Comparison of ENCODE assay signal across 17 mouse cellular contexts in the genomic region with DNA sequence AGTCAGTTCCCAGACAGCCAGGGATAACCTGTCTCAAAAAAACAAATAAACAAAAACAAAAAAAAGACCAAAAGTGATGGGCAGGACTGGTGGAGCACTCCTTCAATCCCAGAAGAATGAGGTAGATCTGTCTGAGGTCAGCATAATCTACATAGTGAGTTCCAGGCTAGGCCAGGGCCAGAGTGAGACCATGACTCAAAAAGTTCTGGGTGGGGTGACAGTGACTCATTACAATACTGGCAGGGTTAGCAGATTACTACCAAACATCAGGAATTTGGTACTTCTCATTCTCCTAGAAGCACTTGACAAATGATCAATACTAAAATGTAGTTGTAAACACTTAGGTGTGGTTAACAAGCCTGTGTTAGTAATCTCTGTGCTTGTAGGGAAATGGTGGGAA.
"Had no signal": no experiment of that assay in that cellular context is flagged by ENCODE, and none has a peak within 500 bp of the region (broad histone marks: within the 10 kb centered on the region; RNA-seq: fewer than 3 reads in every experiment).

No protein-coding gene starts in this region.

- H3K4me1 ChIP-seq: limb, embryonic 10.5 days; liver, embryonic 15.5 days; midbrain, embryonic 10.5 days; neural tube, embryonic 15.5 days; stomach, embryonic 15.5 days had no signal

- H3K4me2 ChIP-seq: liver, embryonic 11.5 days; liver, embryonic 15.5 days; neural tube, embryonic 15.5 days; stomach, embryonic 15.5 days had no signal

- ATAC-seq: lung, postnatal 0 days had no signal

- H3K27me3 ChIP-seq: liver, embryonic 15.5 days; neural tube, embryonic 15.5 days; stomach, embryonic 15.5 days had no signal

- H3K9me3 ChIP-seq: limb, embryonic 10.5 days; liver, embryonic 15.5 days; midbrain, embryonic 10.5 days; neural tube, embryonic 15.5 days; stomach, embryonic 15.5 days had no signal

- DNase-seq: kidney, postnatal 25 days; lung, adult 2 months; lung, postnatal 4 days; midbrain, embryonic 14.5 days; right cerebral cortex, adult 18-20 months; right cerebral cortex, postnatal 4 days; thymus, adult 2 months; thymus, postnatal 25 days had no signal

- H3K4me3 ChIP-seq: left cerebral cortex, adult 2 months; limb, embryonic 10.5 days; liver, embryonic 15.5 days; midbrain, embryonic 10.5 days; myocyte; neural tube, embryonic 15.5 days; stomach, embryonic 15.5 days had no signal

- H3K27ac ChIP-seq: left cerebral cortex, adult 2 months; limb, embryonic 10.5 days; liver, embryonic 15.5 days; midbrain, embryonic 10.5 days; neural tube, embryonic 15.5 days; stomach, embryonic 15.5 days had no signal

- H3K9ac ChIP-seq: liver, embryonic 15.5 days; neural tube, embryonic 15.5 days; stomach, embryonic 15.5 days had no signal
